Mouse (Mus musculus) macrophage (primary cell): ENCODE measurements around the gene Prn. TPM values are rescaled to one million over a fixed set of nuclear protein-coding genes. Genes with fewer than 3 reads are reported as not detected.

Experiments
- H3K27ac ChIP-seq: fragments of 350-480 bp; formaldehyde crosslinking; 2 replicates; pipeline ENCODE4 v1.9.0; 2021
- H3K36me3 ChIP-seq: fragments of 350-480 bp; formaldehyde crosslinking; 2 replicates; pipeline ENCODE4 v1.9.0; 2021; ENCODE audit errors: inconsistent target
- H3K4me3 ChIP-seq: fragments of 350-480 bp; formaldehyde crosslinking; 2 replicates; pipeline ENCODE4 v1.9.0; 2021; ENCODE audit errors: inconsistent target
- H3K79me2 ChIP-seq: fragments of 350-480 bp; formaldehyde crosslinking; 2 replicates; pipeline ENCODE4 v1.9.0; 2021; ENCODE audit errors: inconsistent target
- WGBS: methylation state at CpG from one replicate; pipeline ENCODE4 v1.1.7; 2026; ENCODE audit warnings: inconsistent platforms; ENCODE audit not compliant: missing documents; 5-methylcytosine and 5-hydroxymethylcytosine counted together
- polyA plus RNA-seq: library from polyadenylated mRNA; stranded (reverse); fragments of 250-400 nt; gene quantifications from 3 replicates; pipeline ENCODE4 v1.2.4, GENCODE M21; 2018; ENCODE audit warnings: inconsistent platforms

Gene Prn
- polyA plus RNA-seq, 1 experiment from 2014 or later: not detected

DNA sequence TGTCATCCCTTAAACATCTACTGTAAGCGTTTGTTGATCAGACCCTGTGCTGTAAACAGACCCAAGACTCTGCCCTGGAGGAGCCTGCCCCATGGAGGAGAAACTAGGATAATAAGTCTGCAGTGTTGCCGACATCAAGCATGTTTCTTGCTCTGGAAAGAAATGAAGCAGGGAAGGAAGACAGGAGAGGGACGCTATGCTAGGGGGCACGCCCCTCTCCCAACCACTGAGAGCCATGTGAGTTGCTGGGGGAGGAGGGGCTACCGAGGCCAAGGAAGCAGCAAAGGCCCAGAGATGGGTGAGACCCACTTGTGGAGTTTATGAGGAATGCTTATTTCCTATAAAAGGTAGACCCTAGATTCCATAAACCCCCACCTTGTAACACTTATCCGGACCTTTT, 23.3 kb downstream of the Prn start:
- WGBS: 75% methylated on average over 6 of the region's 6 CpGs
- no peaks in the 10 kb centered on the region for H3K36me3 ChIP-seq
- H3K79me2 ChIP-seq: no peaks in the 10 kb centered on the region
- no peak overlapping the region for H3K27ac ChIP-seq
- H3K4me3 ChIP-seq: no peak overlapping the region

DNA sequence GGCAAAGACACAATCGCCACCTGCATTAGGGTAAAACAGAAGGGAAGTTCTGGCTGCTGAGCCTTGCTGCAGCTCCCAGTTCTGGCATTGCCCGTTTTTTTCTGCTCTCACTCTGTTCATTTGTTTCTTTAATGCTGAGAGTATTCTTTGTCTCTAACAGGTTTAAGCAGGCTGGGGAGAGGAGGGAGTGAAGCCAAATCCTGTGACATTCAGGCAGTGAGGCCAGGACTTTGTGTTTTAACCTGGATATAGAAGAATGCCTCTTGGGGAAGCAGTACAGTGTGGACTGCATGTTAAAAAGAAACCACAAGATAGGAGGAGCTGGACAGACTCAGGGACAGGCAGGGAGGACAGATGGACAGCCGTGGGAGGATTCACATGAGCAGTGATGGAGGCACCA, 23.8 kb downstream of the Prn start:
- H3K4me3 ChIP-seq: no peak overlapping the region
- H3K36me3 ChIP-seq: no peaks in the 10 kb centered on the region
- 70% methylated on average over 3 of the region's 3 CpGs for WGBS
- H3K27ac ChIP-seq: no peak overlapping the region
- H3K79me2 ChIP-seq: no peaks in the 10 kb centered on the region

DNA sequence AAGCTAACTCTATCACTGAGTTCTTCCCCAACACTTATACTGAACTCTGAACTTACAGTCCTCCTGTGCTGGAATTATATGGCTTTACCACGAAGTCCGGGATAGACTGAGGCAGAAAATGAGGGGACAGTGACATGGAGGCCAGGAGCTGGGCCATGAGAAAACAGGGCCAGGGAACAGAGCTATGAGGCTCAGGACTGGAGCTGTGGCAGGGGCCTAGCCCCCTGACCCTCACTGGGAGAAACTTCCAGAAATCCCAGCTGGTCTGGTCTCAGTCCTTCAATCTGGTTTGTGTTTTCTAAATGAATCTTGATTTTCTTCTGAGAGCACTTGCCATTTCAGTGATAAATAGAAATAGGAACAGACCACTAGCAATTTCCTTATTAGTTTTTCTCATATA, 24.5 kb downstream of the Prn start:
- 100% methylated on average over 2 of the region's 2 CpGs for WGBS
- Histone ChIP-seq H3K4me3 (no peak overlapping the region), H3K36me3 (no peaks in the 10 kb centered on the region), H3K27ac (no peak overlapping the region), H3K79me2 (no peaks in the 10 kb centered on the region)

DNA sequence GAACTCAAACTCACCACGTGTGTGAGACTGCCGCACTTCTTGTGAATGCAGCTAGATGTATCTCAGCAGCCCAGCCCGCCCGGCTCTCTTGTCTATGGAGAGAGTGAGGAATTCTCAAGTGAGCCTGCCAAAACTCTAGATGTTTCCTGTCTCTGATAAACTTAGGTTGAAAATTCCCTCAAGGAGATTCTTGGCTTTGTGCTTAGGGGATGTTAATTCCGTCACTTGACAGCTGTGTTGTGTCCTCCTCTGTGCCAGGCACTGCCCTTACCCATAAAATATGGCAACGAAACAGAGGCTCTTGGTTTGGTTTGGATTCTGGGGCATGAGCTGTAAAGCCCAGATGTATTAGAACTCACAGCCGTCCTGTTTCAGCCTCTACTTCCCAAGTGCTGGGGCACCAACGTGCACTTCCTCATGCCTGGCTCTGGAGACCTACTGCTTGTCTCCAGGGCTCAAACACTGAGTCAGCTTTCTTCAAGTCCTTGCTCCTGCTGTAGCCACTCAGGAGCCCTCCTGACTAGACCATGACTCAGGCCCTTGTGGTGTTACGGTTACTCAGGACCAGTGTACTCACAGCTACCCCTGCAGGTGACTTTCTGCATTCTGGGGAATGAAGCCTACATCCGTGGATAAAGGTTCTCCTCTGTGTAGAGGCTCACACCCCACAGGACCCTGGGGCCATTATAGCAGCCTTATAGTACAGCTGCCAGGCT, 25.8 kb downstream of the Prn start:
- 63% methylated on average over 10 of the region's 10 CpGs for WGBS
- Histone ChIP-seq H3K27ac (no peak overlapping the region), H3K4me3 (no peak overlapping the region), H3K79me2 (no peaks in the 10 kb centered on the region), H3K36me3 (no peaks in the 10 kb centered on the region)

DNA sequence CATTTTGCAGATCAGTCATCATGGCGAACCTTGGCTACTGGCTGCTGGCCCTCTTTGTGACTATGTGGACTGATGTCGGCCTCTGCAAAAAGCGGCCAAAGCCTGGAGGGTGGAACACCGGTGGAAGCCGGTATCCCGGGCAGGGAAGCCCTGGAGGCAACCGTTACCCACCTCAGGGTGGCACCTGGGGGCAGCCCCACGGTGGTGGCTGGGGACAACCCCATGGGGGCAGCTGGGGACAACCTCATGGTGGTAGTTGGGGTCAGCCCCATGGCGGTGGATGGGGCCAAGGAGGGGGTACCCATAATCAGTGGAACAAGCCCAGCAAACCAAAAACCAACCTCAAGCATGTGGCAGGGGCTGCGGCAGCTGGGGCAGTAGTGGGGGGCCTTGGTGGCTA, 26.7 kb downstream of the Prn start:
- WGBS: 93% methylated on average over 10 of the region's 10 CpGs
- Histone ChIP-seq H3K36me3 (no peaks in the 10 kb centered on the region), H3K27ac (no peak overlapping the region), H3K4me3 (no peak overlapping the region), H3K79me2 (no peaks in the 10 kb centered on the region)

DNA sequence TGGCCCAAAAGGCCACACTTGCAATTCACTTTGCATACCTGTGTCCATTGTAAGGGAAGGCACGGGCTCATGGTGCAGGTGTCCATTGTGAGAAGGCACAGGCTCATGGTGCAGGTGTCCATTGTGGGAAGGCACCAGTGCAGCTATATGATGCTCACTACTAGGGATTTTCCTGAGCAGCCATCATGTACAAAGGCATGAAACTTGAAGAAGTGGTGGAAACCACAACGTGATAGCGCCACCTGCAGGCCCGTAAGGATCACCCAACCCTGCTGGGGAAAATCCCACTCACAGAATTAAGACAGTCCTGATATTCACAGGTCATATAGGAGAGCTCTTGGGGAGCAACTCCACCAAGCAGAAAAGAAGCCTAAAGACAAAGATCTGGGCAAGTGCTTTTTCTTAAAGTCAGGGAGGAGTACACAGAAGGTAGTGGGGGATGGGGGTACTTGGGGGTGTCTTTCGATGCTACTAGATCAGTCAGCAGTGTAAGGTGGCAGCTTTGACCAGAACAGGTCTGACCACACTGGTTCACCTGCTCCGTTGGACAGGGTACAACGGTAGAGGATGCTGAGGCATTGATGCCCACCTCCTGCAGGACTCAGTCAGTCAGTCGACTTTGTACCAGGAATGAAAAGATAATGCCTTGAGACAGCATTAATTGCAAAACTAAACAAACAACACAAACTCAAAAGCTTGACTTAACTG, 29.8 kb downstream of the Prn start:
- Histone ChIP-seq H3K27ac (no peak overlapping the region), H3K4me3 (no peak overlapping the region), H3K79me2 (no peaks in the 10 kb centered on the region), H3K36me3 (no peaks in the 10 kb centered on the region)
- WGBS: 41% methylated on average over 8 of the region's 8 CpGs

DNA sequence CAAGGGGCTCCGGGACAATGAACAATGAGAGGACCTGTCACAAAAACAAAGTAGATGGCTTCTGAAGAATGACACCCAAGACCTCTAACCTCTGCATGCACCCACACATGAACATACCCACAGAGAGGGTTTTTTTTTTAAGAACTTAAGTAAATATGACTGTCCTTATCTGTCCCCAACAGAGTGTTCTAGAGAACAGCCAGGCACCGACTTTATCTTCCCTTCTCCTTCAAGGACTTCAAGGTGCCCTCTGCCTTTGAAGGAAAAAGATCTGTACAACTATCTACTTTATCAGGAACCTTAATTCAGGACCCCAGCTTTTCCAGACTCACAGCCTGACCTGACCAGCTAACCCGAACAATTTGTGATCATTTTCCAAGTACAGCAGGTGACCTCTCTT, 30.7 kb downstream of the Prn start:
- no peak overlapping the region for H3K4me3 ChIP-seq
- no peaks in the 10 kb centered on the region for H3K36me3 ChIP-seq
- 68% methylated on average over 3 of the region's 3 CpGs for WGBS
- H3K79me2 ChIP-seq: no peaks in the 10 kb centered on the region
- H3K27ac ChIP-seq: no peak overlapping the region

DNA sequence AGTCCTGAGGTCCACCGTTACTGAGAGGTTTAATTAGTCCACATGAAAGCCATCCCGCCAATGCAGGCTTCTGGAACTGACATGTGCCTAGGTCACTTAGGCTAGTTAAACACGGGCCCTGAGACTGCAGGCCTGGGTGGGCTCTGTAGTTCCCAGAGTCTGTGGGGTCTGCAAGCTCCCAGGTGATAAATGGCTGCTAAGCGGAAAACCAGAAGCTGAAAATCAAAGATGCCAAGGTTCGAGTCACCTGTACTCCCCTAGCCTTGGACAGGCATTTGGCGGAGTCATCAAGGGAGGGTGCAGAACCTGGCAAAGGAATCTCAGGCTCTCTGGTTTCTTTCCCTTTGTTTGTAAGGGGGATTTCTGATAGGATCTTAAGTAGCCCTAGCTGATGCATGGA, 31.7 kb downstream of the Prn start:
- 95% methylated on average over 6 of the region's 6 CpGs for WGBS
- Histone ChIP-seq H3K27ac (no peak overlapping the region), H3K36me3 (no peaks in the 10 kb centered on the region), H3K79me2 (no peaks in the 10 kb centered on the region), H3K4me3 (no peak overlapping the region)

DNA sequence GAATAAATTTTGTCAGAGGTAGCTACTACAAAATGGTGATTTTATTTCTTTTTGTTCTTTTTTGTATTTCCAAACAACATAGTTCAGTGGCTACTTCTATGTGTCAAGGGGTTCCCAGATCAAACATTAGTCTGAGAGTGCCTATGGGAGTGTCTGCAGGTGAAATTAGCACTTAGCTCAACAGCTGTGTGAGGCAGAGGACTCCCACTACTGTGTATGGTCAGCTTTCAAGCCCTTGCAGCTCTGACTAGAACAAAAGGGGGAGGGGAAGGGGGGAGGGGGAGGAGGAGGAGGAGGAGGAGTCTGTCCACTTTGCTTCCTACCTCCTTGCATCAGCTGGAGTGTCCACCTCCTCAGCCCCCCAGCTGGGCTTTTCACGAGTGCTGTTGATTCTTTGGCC, 34.6 kb downstream of the Prn start:
- no peak overlapping the region for H3K4me3 ChIP-seq
- 57% methylated on average over 1 of the region's 1 CpGs for WGBS
- no peaks in the 10 kb centered on the region for H3K79me2 ChIP-seq
- H3K27ac ChIP-seq: no peak overlapping the region
- H3K36me3 ChIP-seq: no peaks in the 10 kb centered on the region

DNA sequence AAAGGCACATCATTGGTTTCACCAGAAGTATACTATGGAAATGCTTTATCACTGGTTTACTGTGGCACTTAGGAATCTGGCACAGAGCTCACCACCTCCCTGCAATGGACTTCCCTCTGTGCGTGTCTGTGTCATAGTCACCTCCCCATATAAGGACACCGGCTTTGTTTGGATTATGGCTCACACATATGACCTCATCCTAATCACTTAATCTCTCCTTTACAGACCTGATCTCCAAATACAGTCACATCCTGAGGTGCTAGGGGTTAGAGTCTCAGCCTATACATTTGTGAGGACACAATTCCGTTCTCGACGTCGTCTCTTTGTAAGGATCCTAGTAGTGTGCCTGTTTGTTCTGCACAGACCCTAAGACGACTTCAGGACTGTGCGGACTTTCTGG, 35.5 kb downstream of the Prn start:
- Histone ChIP-seq H3K27ac (no peak overlapping the region), H3K79me2 (no peaks in the 10 kb centered on the region), H3K4me3 (no peak overlapping the region), H3K36me3 (no peaks in the 10 kb centered on the region)
- 56% methylated on average over 8 of the region's 8 CpGs for WGBS

DNA sequence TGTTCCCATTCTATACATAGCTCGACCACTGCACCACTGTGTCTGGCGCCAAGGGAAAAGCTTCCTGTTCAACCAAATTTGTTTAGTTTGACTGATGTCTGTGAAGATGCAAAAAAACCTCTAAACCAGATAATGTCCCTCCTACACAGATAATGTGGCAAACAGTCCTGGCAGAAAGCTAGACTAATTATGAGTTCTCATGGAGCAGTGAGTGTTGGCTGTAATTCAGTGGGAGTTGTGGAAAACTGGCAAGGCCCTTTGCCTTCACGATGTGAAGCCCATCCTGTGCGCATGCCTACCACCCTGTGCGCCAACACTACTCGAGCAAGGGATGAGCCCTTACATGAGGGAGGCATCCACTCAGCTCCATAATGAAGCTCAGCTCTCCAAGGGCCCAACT, 36.0 kb downstream of the Prn start:
- no peaks in the 10 kb centered on the region for H3K36me3 ChIP-seq
- no peak overlapping the region for H3K4me3 ChIP-seq
- no peak overlapping the region for H3K27ac ChIP-seq
- H3K79me2 ChIP-seq: no peaks in the 10 kb centered on the region
- 84% methylated on average over 6 of the region's 6 CpGs for WGBS

DNA sequence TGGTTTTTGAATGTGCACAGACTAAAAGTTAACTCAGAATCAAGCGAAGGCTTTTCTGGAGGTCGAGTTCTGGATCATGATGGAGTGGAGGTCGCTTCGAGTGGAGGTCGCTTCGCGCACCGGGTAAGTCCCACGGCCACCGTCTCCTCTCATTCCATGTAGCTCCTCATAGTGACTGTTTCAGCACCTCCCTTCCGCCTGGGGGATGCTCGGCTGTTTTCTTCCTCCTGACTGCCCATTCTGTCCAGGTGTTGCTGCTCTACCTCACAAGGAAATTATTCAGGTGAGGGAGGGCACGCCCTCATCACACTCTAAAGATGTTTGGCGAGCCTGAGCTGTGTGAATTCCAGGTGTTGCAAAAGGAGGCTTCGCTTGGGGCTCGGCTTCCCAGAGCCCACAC, 36.6 kb downstream of the Prn start:
- Histone ChIP-seq H3K4me3 (no peak overlapping the region), H3K27ac (no peak overlapping the region), H3K79me2 (no peaks in the 10 kb centered on the region), H3K36me3 (no peaks in the 10 kb centered on the region)
- 90% methylated on average over 16 of the region's 16 CpGs for whole genome bisulfite sequencing

DNA sequence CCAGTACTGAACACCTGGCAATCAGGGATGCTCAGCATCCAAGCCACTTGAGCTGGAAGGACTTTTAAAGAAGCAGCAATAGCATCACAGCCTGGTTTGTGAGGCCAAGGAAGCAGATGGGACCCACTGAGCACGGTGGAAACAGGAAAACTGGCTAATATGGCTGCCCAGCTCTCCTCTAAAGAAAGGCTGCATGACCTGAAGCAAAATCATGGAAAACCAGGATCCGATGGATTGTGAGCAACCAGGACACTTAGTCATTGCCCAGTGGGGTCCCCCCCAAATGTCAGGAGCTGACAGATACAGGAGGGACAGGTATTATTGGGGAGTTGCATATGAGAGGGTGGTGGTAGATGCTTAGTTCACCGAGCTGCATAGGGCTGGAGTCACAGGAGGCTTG, 38.4 kb downstream of the Prn start:
- no peak overlapping the region for H3K4me3 ChIP-seq
- H3K79me2 ChIP-seq: no peaks in the 10 kb centered on the region
- no peaks in the 10 kb centered on the region for H3K36me3 ChIP-seq
- WGBS: 93% methylated on average over 3 of the region's 3 CpGs
- no peak overlapping the region for H3K27ac ChIP-seq

DNA sequence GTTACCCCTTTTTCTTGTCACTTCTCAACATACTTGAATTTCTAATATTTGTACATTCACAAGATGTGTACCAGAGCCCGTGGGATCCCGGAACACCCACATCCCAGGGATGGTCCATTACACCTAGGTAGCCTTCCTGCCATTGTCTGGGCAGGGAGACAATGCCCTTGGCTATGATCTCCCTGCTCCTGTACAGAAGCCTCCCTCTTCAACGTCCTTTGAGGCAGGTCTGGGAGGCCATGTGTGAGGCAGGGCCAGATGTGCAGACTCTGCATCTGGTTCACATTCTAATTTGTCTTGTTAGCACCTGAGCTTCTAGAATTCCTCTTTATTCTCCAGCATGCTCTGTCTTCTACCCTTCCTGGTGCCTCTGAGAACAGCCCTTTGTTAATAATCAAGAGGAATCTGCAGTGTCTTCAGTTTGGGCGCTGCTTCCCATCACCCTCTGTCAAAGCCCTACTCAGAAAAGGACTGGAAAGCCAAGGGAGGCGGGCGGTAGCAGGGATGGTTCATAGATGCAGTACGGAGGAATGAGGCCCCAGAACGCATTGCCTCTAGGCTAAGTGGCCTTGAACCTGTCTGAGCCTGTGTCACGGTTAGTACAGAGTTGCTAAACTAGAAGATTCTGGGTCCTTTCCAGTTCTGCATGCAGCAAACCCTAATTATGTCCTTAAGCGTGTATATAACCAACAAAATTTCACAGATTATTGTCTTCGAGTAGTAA, 39.3 kb downstream of the Prn start:
- Histone ChIP-seq H3K4me3 (no peak overlapping the region), H3K79me2 (no peaks in the 10 kb centered on the region), H3K27ac (no peak overlapping the region), H3K36me3 (no peaks in the 10 kb centered on the region)
- WGBS: 91% methylated on average over 10 of the region's 11 CpGs
